Mouse (Mus musculus): ENCODE data around the gene Fmo1. TPM values are rescaled to one million over a fixed set of nuclear protein-coding genes. Genes with fewer than 3 reads are reported as not detected.
"Not testable (repeated sequence)": the region's sequence is repeated elsewhere in the genome, so short reads cannot be mapped to it uniquely, and the experiment has no call there.

Gene Fmo1
- total RNA-seq, 2 experiments from 2014 or later, result 8.4 to 11.1 TPM

DNA sequence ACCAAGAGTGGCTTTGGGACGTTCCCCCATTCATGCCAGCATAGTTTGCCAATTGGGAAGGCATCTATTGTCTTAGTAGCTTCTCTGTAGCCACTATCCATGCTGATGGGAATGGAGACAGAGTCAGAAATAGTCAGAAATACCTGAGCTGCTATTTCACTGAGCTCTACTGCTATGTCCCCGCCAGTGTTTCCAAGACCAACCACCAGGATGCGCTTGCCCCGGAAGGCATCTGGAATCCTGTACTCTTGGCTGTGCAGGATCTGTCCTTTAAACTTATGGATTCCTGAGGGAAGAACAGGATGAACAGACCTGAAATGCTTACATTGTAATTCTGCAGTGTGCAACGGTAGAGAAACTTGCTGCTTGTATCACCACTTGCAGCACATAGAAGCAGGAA is 61.4 kb downstream of the Fmo1 start:
- DNase-seq (ENCODE audit: low spot score), result no peak

DNA sequence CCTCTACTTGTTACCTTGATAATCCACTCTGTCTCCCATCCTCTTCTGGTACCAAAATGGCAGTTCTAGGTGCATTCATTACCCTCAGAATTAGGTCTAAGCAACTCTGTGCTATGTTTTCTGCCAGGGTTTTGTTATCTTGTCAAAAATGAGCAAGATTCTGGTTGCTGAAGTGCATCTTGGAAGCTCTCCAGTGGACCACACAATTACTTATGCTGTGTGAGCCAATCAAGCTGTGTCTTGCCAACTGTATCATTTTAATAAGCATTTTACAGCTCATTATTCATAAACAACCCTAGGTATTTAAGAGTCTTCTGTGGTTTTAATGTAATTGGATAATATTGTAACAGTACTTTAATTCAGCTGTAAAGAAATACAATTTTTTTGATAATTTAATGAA is 70.0 kb downstream of the Fmo1 start:
- no peak for DNase-seq (ENCODE audit: low spot score)

DNA sequence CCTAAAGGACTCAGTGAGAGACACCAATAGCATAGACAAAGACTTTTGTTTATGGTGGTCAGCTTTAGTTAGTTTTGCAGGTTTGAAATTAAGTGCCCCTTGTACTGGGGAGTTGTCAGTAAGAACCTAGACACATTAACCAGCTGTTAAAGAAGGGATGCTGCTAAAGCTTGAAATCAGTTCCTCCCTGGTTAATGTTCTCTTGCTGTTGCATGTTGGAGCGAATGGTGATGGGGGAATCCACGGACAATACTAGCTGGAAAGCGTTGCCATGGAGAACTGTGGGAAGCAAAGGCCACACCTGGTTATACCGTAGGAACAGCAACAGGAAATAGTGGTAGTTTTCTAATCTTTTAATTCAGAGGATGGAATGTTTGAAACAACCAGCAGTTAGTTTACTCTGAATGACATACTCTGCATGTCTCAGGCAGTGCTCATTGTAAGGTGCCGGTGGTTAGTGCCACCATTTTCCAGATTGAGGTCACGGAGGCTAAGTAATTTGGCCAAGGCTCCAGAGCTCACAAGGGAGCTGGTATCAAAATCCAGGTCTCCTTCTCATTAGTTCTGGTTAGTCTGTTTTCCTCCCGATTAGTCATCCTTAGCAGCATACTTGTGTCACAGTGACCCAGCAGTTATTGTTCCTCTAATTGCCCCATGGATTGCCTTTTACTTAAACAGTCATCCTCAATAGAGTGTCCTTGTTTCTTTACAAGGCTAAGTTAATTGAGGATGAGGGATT is 73.9 kb downstream of the Fmo1 start:
- DNase-seq (ENCODE audit: low spot score), result no peak

DNA sequence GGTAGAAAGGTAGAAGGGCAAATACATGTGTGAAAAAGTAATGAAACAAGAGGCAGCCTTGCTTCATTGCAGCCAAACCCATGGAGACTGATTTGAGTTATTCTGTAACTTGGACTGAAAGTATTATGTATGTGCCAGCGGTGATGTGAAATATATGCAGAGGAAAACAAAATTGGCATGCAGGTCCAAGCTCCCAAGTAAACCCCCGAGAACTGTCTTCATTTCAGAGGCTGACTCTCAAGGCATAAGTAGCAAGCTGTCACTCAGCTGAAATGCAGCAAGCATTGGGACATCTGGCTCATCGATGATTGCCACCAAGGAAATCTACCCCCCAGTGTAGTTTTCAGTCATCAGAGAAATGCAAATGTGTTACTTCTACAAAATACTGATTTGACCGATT is 81.2 kb downstream of the Fmo1 start:
- no peak for DNase-seq (ENCODE audit: low spot score)

DNA sequence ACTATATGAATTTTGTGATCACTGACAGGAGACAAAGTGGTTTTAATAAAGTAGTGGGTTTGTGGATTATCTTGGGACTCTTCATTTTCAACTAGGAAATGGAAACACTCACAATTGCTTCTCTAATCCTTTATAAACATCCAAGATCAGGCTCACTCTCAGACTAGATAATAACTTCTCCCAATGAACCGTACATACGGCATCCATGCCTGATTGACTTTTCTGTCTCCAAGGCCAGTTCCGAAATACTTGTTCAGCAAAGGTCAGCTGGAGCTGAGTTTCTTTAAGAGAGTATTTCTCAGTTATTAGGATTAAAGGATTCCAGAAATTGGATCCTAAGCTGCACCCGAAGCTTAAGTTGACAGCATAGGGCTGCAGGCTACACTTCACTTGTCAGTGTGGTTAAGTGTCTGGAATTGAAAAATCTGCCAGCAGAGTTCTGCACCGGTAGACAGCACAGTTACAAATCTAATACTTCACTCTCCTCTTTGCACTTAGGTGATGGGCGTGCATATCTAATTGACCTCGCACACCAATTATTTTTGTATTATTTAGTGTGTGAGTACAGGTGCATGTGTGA is 82.7 kb downstream of the Fmo1 start:
- DNase-seq (ENCODE audit: low spot score), result no peak

DNA sequence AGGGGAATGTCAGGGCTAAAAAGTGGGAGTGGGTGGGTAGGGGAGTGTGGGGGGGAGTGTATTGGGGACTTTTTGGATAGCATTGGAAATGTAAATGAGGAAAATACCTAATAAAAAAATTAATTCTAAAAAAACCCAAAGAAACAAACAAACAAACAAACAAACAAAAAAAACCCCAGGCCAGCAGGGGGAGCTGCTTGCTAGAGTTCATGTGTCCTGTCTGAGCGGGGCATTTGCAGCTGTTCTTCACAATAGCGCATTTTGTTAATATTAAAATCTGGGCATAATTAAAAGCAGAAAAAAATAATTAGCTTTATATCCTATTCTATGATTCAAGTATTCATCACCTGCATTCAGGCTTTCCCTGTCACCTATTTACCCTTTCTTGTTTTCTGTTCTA is 85.4 kb downstream of the Fmo1 start:
- not testable (repeated sequence) for DNase-seq (ENCODE audit: low spot score)

Other genes with a start within 250 kb of the Fmo1 start
- gene Myoc, start 227.5 kb downstream of the Fmo1 start, total RNA-seq (2021), result 10 to 100 TPM; 35.8 to 73.6 TPM
- gene Myocos, start 208.4 kb downstream of the Fmo1 start, total RNA-seq (2021), result not detected
- 10 to 100 TPM; 42.1 to 48.9 TPM for gene Prrc2c, start 126.1 kb downstream of the Fmo1 start, total RNA-seq (2021)
- under 1 TPM; 0.11 to 0.26 TPM for gene Fmo4, start 52.6 kb downstream of the Fmo1 start, total RNA-seq (2021)
- gene Fmo2, start 32.1 kb upstream of the Fmo1 start, total RNA-seq (2021), result 10 to 100 TPM; 12.2 to 13.8 TPM
- gene Fmo6, start 70.9 kb upstream of the Fmo1 start, total RNA-seq (2021), result not detected
- gene Fmo3, start 117.9 kb upstream of the Fmo1 start, total RNA-seq (2021), result not detected
- not detected for gene Mroh9, start 219.1 kb upstream of the Fmo1 start, total RNA-seq (2021)

All from gastrocnemius, adult 18-20 months (tissue).